Mouse (Mus musculus) forebrain, embryonic 12.5 days (tissue): ENCODE data around the gene Cutal. TPM values are rescaled to one million over a fixed set of nuclear protein-coding genes. Genes with fewer than 3 reads are reported as not detected.
A peak's percentile ranks its signal among the peaks of the same experiment; 100 is the strongest.
"Not testable (repeated sequence)": the region's sequence is repeated elsewhere in the genome, so short reads cannot be mapped to it uniquely, and the experiment has no call there.

Experiments
- ATAC-seq: fragments of 200-750 bp; cut with Nextera tagmentation; 2 replicates; pipeline ENCODE4 v1.8.0; 2017; ENCODE audit warnings: moderate TSS enrichment; ENCODE audit not compliant: low FRiP score
- H3K27ac ChIP-seq: fragments of 300-500 bp; sonication (generic); 2 replicates; pipeline ENCODE4 v1.5.1; 2016; ENCODE audit warnings: mild to moderate bottlenecking
- H3K27me3 ChIP-seq: fragments of 300-500 bp; sonication (generic); 2 replicates; pipeline ENCODE4 v1.6.1; 2016; ENCODE audit warnings: mild to moderate bottlenecking
- H3K36me3 ChIP-seq: fragments of 300-500 bp; sonication (generic); replicated peaks from 2 replicates; pipeline ENCODE4 v1.6.1; 2016; ENCODE audit warnings: mild to moderate bottlenecking
- H3K4me1 ChIP-seq: fragments of 300-500 bp; sonication (generic); 2 replicates; pipeline ENCODE4 v1.6.1; 2016
- H3K4me2 ChIP-seq: fragments of 300-500 bp; sonication (generic); 2 replicates; pipeline ENCODE4 v1.6.1; 2016; ENCODE audit warnings: mild to moderate bottlenecking, moderate library complexity
- H3K4me3 ChIP-seq: fragments of 300-500 bp; sonication (generic); replicated peaks from 2 replicates; pipeline ENCODE4 v1.5.1; 2016; ENCODE audit warnings: mild to moderate bottlenecking
- H3K9ac ChIP-seq: fragments of 300-500 bp; sonication (generic); 2 replicates; pipeline ENCODE4 v1.6.1; 2016; ENCODE audit warnings: mild to moderate bottlenecking
- H3K9me3 ChIP-seq: fragments of 300-500 bp; sonication (generic); 2 replicates; pipeline ENCODE4 v1.6.1; 2016
- WGBS: fragments of 180-500 bp; shearing (Covaris S2); methylation state at CpG from one replicate; pipeline ENCODE4 v1.1.7; 2016; 5-methylcytosine and 5-hydroxymethylcytosine counted together
- polyA plus RNA-seq: library from polyadenylated mRNA; unstranded; fragments of >200 nt; fragmentation: Nextera tagmentation; extraction: Ambion mirVana; gene quantifications from 2 replicates; pipeline ENCODE4 v1.2.1, GENCODE M21; 2016

The Cutal gene
- not detected in 2 replicates for polyA plus RNA-seq

DNA sequence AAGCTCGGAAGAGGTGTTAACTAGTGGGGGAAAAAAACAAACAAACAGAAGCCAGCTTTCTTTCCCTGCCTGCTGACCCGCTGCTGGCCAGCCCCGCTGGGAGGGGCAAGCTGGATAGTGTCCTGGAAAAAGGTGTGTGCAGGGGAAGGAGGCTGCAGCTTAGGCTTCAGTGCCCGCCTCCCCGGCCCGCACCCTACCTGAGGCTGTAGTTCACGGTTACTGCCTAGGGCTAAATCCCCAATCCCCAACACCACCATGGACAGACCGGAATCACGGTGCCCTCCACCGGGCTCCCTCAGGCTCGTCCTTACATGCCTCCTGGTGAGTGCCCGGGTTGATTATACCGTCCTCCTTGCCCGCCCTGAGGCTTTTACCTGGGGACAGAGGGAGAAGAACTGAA lies at the start of gene Cutal:
TSS of gene Cutal (plus strand) at position 126 of the 400 bp plus-strand sequence.
- H3K27ac ChIP-seq: no peak within 1 kb of the TSS
- peaks cover 49% of the 10 kb centered on the region for H3K27me3 ChIP-seq
- no peaks in the 10 kb centered on the region for H3K36me3 ChIP-seq
- no peak for ATAC-seq
- peak within 1 kb of the TSS; percentile 13 for H3K4me2 ChIP-seq
- H3K4me1 ChIP-seq: peaks cover 21% of the 10 kb centered on the region
- WGBS: 4% methylated on average over 14 of the region's 14 CpGs
- H3K4me3 ChIP-seq: 0 out of 2 replicates have a peak within 1 kb of the TSS, but pooled peaks have one; percentile 0
- no peaks in the 10 kb centered on the region for H3K9me3 ChIP-seq
- peak within 1 kb of the TSS; percentile 4; the same call in 1 of the 2 replicates for H3K9ac ChIP-seq

DNA sequence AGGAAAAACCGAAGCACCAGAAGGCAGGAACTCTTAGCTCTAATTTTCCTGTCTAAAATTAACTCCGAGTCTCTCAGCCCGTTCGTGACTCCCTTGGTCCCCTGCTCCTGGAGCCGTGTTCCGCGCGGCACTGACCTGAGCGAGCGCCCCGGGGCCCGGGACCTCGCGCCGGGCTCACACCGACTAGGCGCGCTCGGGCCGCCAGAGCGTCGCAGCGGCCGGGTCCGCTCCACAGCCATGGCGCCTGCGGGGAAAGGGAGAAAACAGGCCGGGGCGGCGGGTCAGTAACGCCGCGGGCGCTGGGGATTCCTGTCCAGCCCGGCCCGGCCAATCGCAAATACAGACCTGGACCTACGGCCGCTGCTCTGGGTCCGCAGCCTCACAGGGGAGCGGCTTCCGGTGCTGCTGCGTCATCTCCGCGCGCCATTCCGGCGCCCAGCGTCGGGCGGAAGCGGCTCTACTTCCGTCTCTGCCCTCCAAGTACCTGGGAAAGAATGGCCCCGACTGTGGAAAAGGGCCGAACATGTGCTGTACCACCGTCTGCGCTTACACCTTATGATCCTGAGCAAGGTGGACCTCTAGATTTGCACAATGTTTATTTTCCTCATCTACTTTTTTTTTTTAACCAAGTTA lies 48.3 kb upstream of the Cutal start, which contains the start of gene Fbxw2:
TSS of gene Fbxw2 (minus strand) at position 485 of the 633 bp plus-strand sequence.
- under 1% methylated on average over 57 of the region's 57 CpGs for WGBS
- peak; percentile 98 for ATAC-seq
- Histone ChIP-seq H3K4me2 (peak within 1 kb of the TSS; percentile 72), H3K9me3 (no peaks in the 10 kb centered on the region), H3K4me3 (peak within 1 kb of the TSS; percentile 97), H3K9ac (peak within 1 kb of the TSS; percentile 94), H3K36me3 (peaks cover 9% of the 10 kb centered on the region), H3K27me3 (0 out of 2 replicates have a peak, but pooled peaks cover 3% of the 10 kb centered on the region), H3K4me1 (peaks cover 19% of the 10 kb centered on the region), H3K27ac (peak within 1 kb of the TSS; percentile 70; the same call in 1 of the 2 replicates)

DNA sequence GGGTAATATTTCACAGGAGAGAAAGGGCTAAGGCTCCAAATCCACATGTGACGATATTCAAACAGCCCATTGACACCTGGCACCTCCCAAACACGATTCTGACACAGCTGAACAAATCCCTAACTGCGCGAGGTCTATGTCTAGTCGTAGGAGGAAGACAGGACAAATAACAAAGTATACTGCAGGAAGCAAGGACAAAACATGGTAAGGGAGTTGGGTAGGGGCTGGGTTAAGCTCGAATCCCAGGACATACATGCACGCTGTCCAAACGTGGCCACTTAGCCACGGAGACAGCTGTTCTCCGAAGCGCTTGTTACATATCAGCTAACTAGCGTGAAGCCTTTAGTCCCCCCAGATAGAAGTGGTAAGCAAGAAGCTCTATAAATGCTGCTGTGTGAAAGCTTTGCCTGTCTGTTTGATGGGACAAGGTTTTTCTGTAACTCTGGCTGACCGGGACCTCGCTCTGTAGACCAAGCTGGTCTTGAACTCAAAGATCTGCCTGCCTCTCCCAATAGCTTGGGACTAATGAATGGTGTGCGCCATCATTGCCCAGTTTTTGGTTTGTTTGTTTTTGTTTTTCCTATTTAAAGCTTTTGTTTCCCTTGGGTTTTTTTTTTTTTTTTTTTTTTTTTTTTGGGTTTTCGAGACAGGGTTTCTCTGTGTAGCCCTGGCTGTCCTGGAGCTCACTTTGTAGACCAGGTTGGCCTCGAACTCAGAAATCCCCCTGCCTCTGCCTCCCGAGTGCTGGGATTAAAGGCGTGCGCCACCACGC lies 47.5 kb upstream of the Cutal start:
- Histone ChIP-seq H3K4me2 (peak overlapping the region; percentile 72), H3K9me3 (no peaks in the 10 kb centered on the region), H3K4me1 (peaks cover 19% of the 10 kb centered on the region), H3K36me3 (peaks cover 7% of the 10 kb centered on the region; the same call in 1 of the 2 replicates), H3K4me3 (peak overlapping the region; percentile 97), H3K27me3 (0 out of 2 replicates have a peak, but pooled peaks cover 3% of the 10 kb centered on the region), H3K9ac (peak overlapping the region; percentile 94), H3K27ac (no peak overlapping the region)
- no peak; the same call in 1 of the 2 replicates for ATAC-seq
- 37% methylated on average over 20 of the region's 21 CpGs for WGBS

DNA sequence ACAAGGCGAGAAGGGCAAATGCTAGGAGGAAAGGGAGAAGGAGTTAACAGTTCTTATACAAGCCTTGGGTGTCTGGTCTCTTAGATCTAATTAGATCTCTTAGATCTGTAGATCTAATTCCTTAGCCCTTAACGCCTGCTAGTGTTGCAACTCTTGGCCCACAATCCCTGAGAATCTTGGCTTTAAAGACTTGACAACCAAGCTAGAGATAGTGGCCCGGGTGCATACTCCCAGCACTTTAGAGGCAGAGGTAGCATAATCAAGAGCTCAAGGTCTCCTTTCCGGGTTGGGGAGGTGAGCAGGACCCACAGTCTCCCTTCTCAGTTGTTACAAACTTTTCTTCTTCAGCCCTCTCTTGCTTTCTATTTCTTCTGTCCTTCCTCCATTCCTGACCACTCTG lies 46.6 kb upstream of the Cutal start:
- peaks cover 19% of the 10 kb centered on the region for H3K4me1 ChIP-seq
- H3K4me2 ChIP-seq: no peak overlapping the region
- no peak overlapping the region for H3K4me3 ChIP-seq
- H3K36me3 ChIP-seq: peaks cover 2% of the 10 kb centered on the region; the same call in 1 of the 2 replicates
- 91% methylated on average over 4 of the region's 4 CpGs for WGBS
- no peak overlapping the region for H3K9ac ChIP-seq
- H3K27ac ChIP-seq: no peak overlapping the region
- ATAC-seq: no peak
- 0 out of 2 replicates have a peak, but pooled peaks cover 3% of the 10 kb centered on the region for H3K27me3 ChIP-seq
- H3K9me3 ChIP-seq: no peaks in the 10 kb centered on the region

DNA sequence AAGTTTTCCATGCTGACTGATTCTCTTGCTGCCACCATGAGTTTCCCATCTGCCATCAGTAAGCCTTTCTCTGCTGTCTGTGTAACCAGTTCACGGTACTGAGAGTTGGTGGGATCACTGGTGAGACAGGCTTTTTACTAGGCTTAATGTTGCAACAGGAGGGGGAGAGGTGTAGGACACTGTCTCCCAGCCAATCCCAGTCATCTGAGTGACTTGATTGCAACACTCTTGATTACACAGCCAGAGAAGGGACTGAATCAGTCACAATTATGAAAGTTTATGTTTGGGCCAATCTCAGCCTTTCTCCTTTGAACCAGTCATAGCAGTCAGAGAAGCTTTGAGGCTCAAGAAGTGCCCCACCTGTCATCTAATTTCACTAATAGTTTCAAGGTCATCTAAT lies 46.2 kb upstream of the Cutal start:
- Histone ChIP-seq H3K9me3 (no peaks in the 10 kb centered on the region), H3K4me1 (peaks cover 19% of the 10 kb centered on the region), H3K36me3 (no peaks in the 10 kb centered on the region), H3K27ac (no peak overlapping the region), H3K4me2 (no peak overlapping the region), H3K4me3 (no peak overlapping the region), H3K27me3 (0 out of 2 replicates have a peak, but pooled peaks cover 3% of the 10 kb centered on the region), H3K9ac (no peak overlapping the region)
- ATAC-seq: no peak
- WGBS: 87% methylated on average over 1 of the region's 1 CpGs

DNA sequence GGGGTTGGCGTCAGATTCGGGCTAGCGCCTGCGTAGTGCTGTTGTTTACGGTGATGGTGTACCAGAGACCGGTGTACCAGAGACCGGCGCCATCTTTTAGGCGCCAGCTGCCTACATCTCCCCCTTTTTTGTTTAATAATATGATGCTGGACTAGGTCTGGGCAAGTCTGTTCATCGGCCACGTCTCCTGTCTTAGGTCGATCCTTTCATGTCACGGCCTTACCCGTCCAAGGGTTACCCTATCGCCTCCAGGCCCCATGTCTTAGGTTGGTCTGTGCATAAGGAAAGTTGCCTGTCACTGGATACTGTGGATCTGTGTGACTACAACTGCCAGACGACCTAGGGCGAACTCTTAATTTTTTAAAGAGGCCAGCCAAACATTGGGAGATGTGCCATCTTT lies 44.1 kb upstream of the Cutal start:
- not testable (repeated sequence) for H3K4me1 ChIP-seq, H3K36me3 ChIP-seq, H3K27ac ChIP-seq, H3K27me3 ChIP-seq, H3K9ac ChIP-seq, H3K4me3 ChIP-seq, ATAC-seq, H3K4me2 ChIP-seq, H3K9me3 ChIP-seq
- 96% methylated on average over 17 of the region's 17 CpGs for WGBS

DNA sequence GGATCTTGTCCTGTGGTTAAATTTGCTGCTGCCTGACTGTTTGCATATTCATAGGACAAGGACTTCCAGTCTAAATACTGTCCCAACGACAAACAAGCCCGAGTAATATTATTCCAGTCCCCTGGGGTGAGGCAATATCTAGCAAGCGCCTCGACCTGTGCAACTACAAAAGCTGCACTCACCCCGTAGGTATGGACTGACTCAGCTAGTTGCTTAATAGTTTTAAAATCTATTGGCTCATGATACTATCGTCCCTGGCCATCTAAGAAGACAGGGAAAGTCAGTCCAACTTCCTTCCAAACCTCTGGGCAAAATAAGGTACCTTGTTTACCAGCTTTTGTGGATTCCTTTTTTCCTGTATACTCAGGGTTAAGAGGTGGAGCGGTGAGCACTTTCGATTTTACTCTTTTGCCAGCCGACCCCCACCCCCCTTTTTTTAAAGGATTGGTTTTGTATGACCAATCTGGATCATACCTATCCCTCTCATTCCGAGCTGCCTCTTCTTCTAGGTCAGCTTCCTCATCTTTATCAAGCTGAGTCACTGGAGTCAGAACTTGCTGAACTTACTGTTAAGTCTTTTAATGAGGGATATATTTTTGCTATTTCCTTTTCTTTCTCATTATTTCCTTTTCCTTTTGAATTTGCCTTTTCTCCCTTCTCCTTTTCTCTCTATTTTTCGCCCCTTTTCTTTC lies 41.3 kb upstream of the Cutal start, which contains the start of gene Gm34653:
TSS of gene Gm34653 (plus strand) at position 242 of the 692 bp plus-strand sequence.
- not testable (repeated sequence) for H3K27ac ChIP-seq, H3K4me2 ChIP-seq, ATAC-seq, H3K9ac ChIP-seq, H3K36me3 ChIP-seq, H3K4me3 ChIP-seq, H3K9me3 ChIP-seq, H3K4me1 ChIP-seq
- WGBS: 79% methylated on average over 11 of the region's 11 CpGs
- H3K27me3 ChIP-seq: 0 out of 2 replicates have a peak, but pooled peaks cover 11% of the 10 kb centered on the region

DNA sequence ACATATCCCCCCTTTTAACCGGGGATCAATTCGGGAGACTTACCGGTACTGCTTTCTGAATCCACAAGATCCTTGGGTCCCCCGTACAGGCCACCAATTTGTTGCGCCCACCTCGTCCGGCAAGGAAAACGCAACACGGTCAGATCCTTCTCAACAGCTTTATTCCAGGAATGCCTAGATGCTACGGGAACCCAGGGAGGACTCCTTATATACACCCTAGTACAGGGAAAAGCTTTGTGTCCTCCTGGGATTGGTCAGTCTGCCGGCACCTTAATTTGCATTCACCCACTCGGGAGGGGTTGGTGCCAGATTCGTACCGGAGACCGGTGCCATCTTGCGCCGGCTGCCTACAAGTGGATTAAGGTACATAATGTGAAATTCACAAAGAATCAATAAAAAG lies 40.6 kb upstream of the Cutal start:
- no peak overlapping the region for H3K4me3 ChIP-seq
- WGBS: 91% methylated on average over 17 of the region's 17 CpGs
- ATAC-seq: no peak

DNA sequence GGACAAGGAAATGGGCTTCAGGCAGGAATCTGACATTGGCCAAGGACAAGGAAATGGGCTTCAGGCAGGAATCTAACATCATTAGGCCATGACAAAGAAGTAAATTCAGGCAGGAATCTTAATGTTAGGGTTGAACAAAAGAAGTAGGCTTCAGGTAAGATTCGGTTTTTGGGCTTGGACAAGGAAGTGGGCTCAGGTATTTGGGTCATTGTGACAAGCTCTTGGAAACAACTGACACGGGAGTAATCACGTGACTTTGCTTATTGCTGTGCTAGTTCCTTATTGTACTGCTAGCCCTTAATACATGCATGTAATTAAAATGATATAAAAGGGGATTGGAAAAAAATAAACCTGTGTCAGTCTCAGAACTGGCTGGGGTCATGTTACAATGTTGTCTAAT lies 38.5 kb upstream of the Cutal start:
- Histone ChIP-seq H3K27me3 (0 out of 2 replicates have a peak, but pooled peaks cover 9% of the 10 kb centered on the region), H3K9ac (no peak overlapping the region), H3K9me3 (no peaks in the 10 kb centered on the region), H3K4me1 (no peaks in the 10 kb centered on the region), H3K27ac (no peak overlapping the region), H3K36me3 (no peaks in the 10 kb centered on the region), H3K4me2 (no peak overlapping the region), H3K4me3 (no peak overlapping the region)
- no peak for ATAC-seq
- WGBS: 75% methylated on average over 3 of the region's 3 CpGs

More for the DNA sequence above, 40.6 kb upstream of the Cutal start:
- no peaks in the 10 kb centered on the region for H3K36me3 ChIP-seq
- H3K27ac ChIP-seq: no peak overlapping the region
- H3K9ac ChIP-seq: no peak overlapping the region
- no peaks in the 10 kb centered on the region for H3K4me1 ChIP-seq
- 0 out of 2 replicates have a peak, but pooled peaks cover 13% of the 10 kb centered on the region for H3K27me3 ChIP-seq
- H3K9me3 ChIP-seq: no peaks in the 10 kb centered on the region
- H3K4me2 ChIP-seq: no peak overlapping the region

DNA sequence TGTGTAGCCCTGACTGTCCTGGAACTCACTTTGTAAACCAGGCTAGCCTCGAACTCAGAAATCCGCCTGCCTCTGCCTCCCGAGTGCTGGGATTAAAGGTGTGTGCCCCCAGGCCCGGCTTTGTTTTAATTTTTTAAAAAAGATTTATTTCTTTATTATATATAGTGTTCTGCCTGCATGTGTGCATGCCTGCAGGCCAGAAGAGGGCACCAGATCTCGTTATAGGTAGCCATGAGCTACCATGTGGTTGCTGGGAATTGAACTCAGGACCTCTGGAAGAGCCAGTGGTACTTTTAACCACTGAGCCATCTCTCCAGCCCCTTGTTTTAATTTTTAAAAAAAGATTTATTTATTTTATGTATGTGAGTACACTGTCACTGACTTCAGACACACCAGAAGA lies 34.1 kb upstream of the Cutal start:
- ATAC-seq, H3K4me1 ChIP-seq, H3K4me2 ChIP-seq, H3K27me3 ChIP-seq, H3K9me3 ChIP-seq, H3K36me3 ChIP-seq, H3K9ac ChIP-seq, H3K27ac ChIP-seq, H3K4me3 ChIP-seq: not testable (repeated sequence)
- 79% methylated on average over 5 of the region's 5 CpGs for WGBS

DNA sequence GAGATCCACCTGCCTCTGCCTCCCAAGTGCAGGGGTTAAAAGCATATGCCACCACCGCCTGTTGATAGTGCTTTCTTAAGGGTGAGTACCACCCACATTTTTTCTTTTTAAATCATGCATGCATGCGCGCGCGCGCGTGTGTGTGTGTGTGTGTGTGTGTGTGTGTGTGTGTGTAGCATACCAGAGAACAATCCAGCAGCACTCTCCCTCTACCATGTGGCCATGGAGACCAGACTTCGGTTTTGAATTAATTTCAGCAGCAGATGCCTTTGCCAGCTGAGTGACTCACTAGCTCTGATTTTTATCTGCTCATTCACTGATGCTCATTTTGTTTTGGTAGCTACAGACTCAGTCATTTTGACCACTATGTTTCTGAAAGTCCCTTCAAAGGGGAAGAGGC lies 32.5 kb upstream of the Cutal start:
- Histone ChIP-seq H3K4me1 (no peaks in the 10 kb centered on the region), H3K27ac (no peak overlapping the region), H3K9me3 (no peaks in the 10 kb centered on the region), H3K4me3 (no peak overlapping the region), H3K36me3 (no peaks in the 10 kb centered on the region), H3K9ac (no peak overlapping the region), H3K27me3 (0 out of 2 replicates have a peak, but pooled peaks cover 9% of the 10 kb centered on the region), H3K4me2 (no peak overlapping the region)
- 89% methylated on average over 8 of the region's 8 CpGs for WGBS
- ATAC-seq: no peak
